Mouse (Mus musculus): ENCODE measurements around the gene Rnf128. TPM values are rescaled to one million over a fixed set of nuclear protein-coding genes. Genes with fewer than 3 reads are reported as not detected.
A peak's percentile ranks its signal among the peaks of the same experiment; 100 is the strongest.
"Not testable (repeated sequence)": the region's sequence is repeated elsewhere in the genome, so short reads cannot be mapped to it uniquely, and the experiment has no call there.

The Rnf128 gene
- polyA plus RNA-seq, 1 experiment from 2014 or later = 25.2 TPM

- no peak for ATAC-seq (ENCODE audit: extremely low read depth, insufficient number of reproducible peaks, low FRiP score, low TSS enrichment)
- no peaks in the 10 kb centered on the region for H3K4me1 ChIP-seq
Observed at GRCm38 (mm10) chrX:139552090-139552489, 11.0 kb upstream of the Rnf128 start.

GRCm38 (mm10) chrX:139562255-139562924 is 726 bp upstream of the Rnf128 start:
- WGBS = 45% methylated on average over 5 of the region's 5 CpGs
- H3K9me3 ChIP-seq = no peaks in the 10 kb centered on the region

More at GRCm38 (mm10) chrX:139552090-139552489, 11.0 kb upstream of the Rnf128 start:
- Histone ChIP-seq H3K27me3 (replicated peaks) (no peaks in the 10 kb centered on the region), H3K4me3 (no peak overlapping the region), H3K36me3 (no peaks in the 10 kb centered on the region), H3K27ac (replicated peaks) (no peak overlapping the region), H3K9ac (no peak overlapping the region), H3K4me2 (no peak overlapping the region), H3K9me3 (no peaks in the 10 kb centered on the region)
- WGBS = 72% methylated on average over 2 of the region's 2 CpGs

GRCm38 (mm10) chrX:139570054-139570453 is 6.9 kb downstream of the Rnf128 start:
- Histone ChIP-seq H3K9me3 (no peaks in the 10 kb centered on the region), H3K27ac (replicated peaks) (no peak overlapping the region), H3K4me1 (no peaks in the 10 kb centered on the region), H3K36me3 (no peaks in the 10 kb centered on the region), H3K27me3 (replicated peaks) (no peaks in the 10 kb centered on the region), H3K9ac (no peak overlapping the region), H3K4me2 (no peak overlapping the region), H3K4me3 (no peak overlapping the region)
- WGBS = 75% methylated on average over 3 of the region's 3 CpGs
- no peak for ATAC-seq (ENCODE audit: extremely low read depth, insufficient number of reproducible peaks, low FRiP score, low TSS enrichment)

More at GRCm38 (mm10) chrX:139562255-139562924, 726 bp upstream of the Rnf128 start:
- Histone ChIP-seq H3K4me3 (no peak overlapping the region), H3K4me2 (no peak overlapping the region), H3K27ac (replicated peaks) (no peak overlapping the region), H3K27me3 (replicated peaks) (no peaks in the 10 kb centered on the region), H3K36me3 (no peaks in the 10 kb centered on the region), H3K9ac (no peak overlapping the region), H3K4me1 (no peaks in the 10 kb centered on the region)
- no peak for ATAC-seq (ENCODE audit: extremely low read depth, insufficient number of reproducible peaks, low FRiP score, low TSS enrichment)

- 65% methylated on average over 6 of the region's 6 CpGs for WGBS
- Histone ChIP-seq H3K9me3 (no peaks in the 10 kb centered on the region; the same call in 1 of the 2 replicates), H3K4me3 (no peak overlapping the region), H3K36me3 (no peaks in the 10 kb centered on the region), H3K4me1 (peaks cover 8% of the 10 kb centered on the region; the same call in 1 of the 2 replicates), H3K4me2 (no peak overlapping the region), H3K9ac (no peak overlapping the region), H3K27me3 (replicated peaks) (no peaks in the 10 kb centered on the region), H3K27ac (replicated peaks) (no peak overlapping the region)
- no peak for ATAC-seq (ENCODE audit: extremely low read depth, insufficient number of reproducible peaks, low FRiP score, low TSS enrichment)
Observed at GRCm38 (mm10) chrX:139578649-139579278, 15.6 kb downstream of the Rnf128 start.

- H3K9ac ChIP-seq = no peak overlapping the region
- ATAC-seq (ENCODE audit: extremely low read depth, insufficient number of reproducible peaks, low FRiP score, low TSS enrichment) = no peak
- H3K4me3 ChIP-seq = no peak overlapping the region
- no peaks in the 10 kb centered on the region for H3K36me3 ChIP-seq
- WGBS = 24% methylated on average over 4 of the region's 4 CpGs
- H3K27me3 ChIP-seq (replicated peaks) = no peaks in the 10 kb centered on the region
- 0 out of 2 replicates have a peak overlapping the region, but pooled peaks have one; percentile 12 for H3K27ac ChIP-seq (replicated peaks)
- no peaks in the 10 kb centered on the region; the same call in 1 of the 2 replicates for H3K9me3 ChIP-seq
- peaks cover 12% of the 10 kb centered on the region; the same call in 1 of the 2 replicates for H3K4me1 ChIP-seq
- no peak overlapping the region for H3K4me2 ChIP-seq
Observed at GRCm38 (mm10) chrX:139583616-139584015, 20.5 kb downstream of the Rnf128 start.

- H3K9ac ChIP-seq; H3K27me3 ChIP-seq (replicated peaks); H3K9me3 ChIP-seq; ATAC-seq (ENCODE audit: extremely low read depth, insufficient number of reproducible peaks, low FRiP score, low TSS enrichment); H3K4me2 ChIP-seq; H3K36me3 ChIP-seq; H3K4me3 ChIP-seq; H3K27ac ChIP-seq (replicated peaks): not testable (repeated sequence)
- H3K4me1 ChIP-seq = peaks cover 12% of the 10 kb centered on the region; the same call in 1 of the 2 replicates
- WGBS = 50% methylated on average over 2 of the region's 2 CpGs
Observed at GRCm38 (mm10) chrX:139586676-139587075, 23.6 kb downstream of the Rnf128 start.

GRCm38 (mm10) chrX:139596404-139596803 is 33.3 kb downstream of the Rnf128 start:
- Histone ChIP-seq H3K9ac (no peak overlapping the region), H3K4me2 (no peak overlapping the region), H3K36me3 (no peaks in the 10 kb centered on the region), H3K27ac (replicated peaks) (no peak overlapping the region), H3K4me1 (no peaks in the 10 kb centered on the region), H3K9me3 (no peaks in the 10 kb centered on the region), H3K27me3 (replicated peaks) (no peaks in the 10 kb centered on the region), H3K4me3 (no peak overlapping the region)
- ATAC-seq (ENCODE audit: extremely low read depth, insufficient number of reproducible peaks, low FRiP score, low TSS enrichment) = no peak
- 73% methylated on average over 6 of the region's 6 CpGs for WGBS

- no peaks in the 10 kb centered on the region for H3K36me3 ChIP-seq
- peak overlapping the region; percentile 63 for H3K27ac ChIP-seq (replicated peaks)
- WGBS = 5% methylated on average over 42 of the region's 44 CpGs
- peak overlapping the region; percentile 69 for H3K4me3 ChIP-seq
- ATAC-seq (ENCODE audit: extremely low read depth, insufficient number of reproducible peaks, low FRiP score, low TSS enrichment) = peak; percentile 87
- H3K9ac ChIP-seq = peak overlapping the region; percentile 86
- H3K4me2 ChIP-seq = peak overlapping the region; percentile 69
- H3K27me3 ChIP-seq (replicated peaks) = peaks cover 10% of the 10 kb centered on the region; the same call in 1 of the 2 replicates
- no peaks in the 10 kb centered on the region for H3K4me1 ChIP-seq
- no peaks in the 10 kb centered on the region for H3K9me3 ChIP-seq
Observed at GRCm38 (mm10) chrX:139610033-139610764, 47.1 kb downstream of the Rnf128 start.

- Histone ChIP-seq H3K4me3 (peak overlapping the region; percentile 69), H3K36me3 (no peaks in the 10 kb centered on the region), H3K9me3 (no peaks in the 10 kb centered on the region), H3K4me2 (peak overlapping the region; percentile 69), H3K27ac (replicated peaks) (peak overlapping the region; percentile 63), H3K27me3 (replicated peaks) (peaks cover 10% of the 10 kb centered on the region; the same call in 1 of the 2 replicates), H3K9ac (peak overlapping the region; percentile 86), H3K4me1 (no peaks in the 10 kb centered on the region)
- 17% methylated on average over 45 of the region's 54 CpGs for WGBS
- ATAC-seq (ENCODE audit: extremely low read depth, insufficient number of reproducible peaks, low FRiP score, low TSS enrichment) = no peak
Observed at GRCm38 (mm10) chrX:139610765-139611300, 47.7 kb downstream of the Rnf128 start.

GRCm38 (mm10) chrX:139614761-139615160 is 51.6 kb downstream of the Rnf128 start:
- Histone ChIP-seq H3K27ac (replicated peaks) (no peak overlapping the region), H3K9me3 (no peaks in the 10 kb centered on the region), H3K9ac (no peak overlapping the region), H3K4me3 (no peak overlapping the region), H3K4me1 (no peaks in the 10 kb centered on the region), H3K27me3 (replicated peaks) (peaks cover 10% of the 10 kb centered on the region; the same call in 1 of the 2 replicates), H3K36me3 (no peaks in the 10 kb centered on the region), H3K4me2 (no peak overlapping the region)
- no peak for ATAC-seq (ENCODE audit: extremely low read depth, insufficient number of reproducible peaks, low FRiP score, low TSS enrichment)
- WGBS = 65% methylated on average over 2 of the region's 2 CpGs

- H3K4me3 ChIP-seq = no peak overlapping the region
- no peaks in the 10 kb centered on the region for H3K36me3 ChIP-seq
- no peak overlapping the region for H3K4me2 ChIP-seq
- H3K9me3 ChIP-seq = no peaks in the 10 kb centered on the region
- WGBS = 59% methylated on average over 3 of the region's 4 CpGs
- no peak overlapping the region for H3K9ac ChIP-seq
- no peak for ATAC-seq (ENCODE audit: extremely low read depth, insufficient number of reproducible peaks, low FRiP score, low TSS enrichment)
- H3K4me1 ChIP-seq = no peaks in the 10 kb centered on the region
- no peak overlapping the region for H3K27ac ChIP-seq (replicated peaks)
- H3K27me3 ChIP-seq (replicated peaks) = no peaks in the 10 kb centered on the region
Observed at GRCm38 (mm10) chrX:139622071-139622470, 59.0 kb downstream of the Rnf128 start.

Data from heart, embryonic 13.5 days (tissue).